ENCODE assay signal across 19 mouse cellular contexts in the genomic region with DNA sequence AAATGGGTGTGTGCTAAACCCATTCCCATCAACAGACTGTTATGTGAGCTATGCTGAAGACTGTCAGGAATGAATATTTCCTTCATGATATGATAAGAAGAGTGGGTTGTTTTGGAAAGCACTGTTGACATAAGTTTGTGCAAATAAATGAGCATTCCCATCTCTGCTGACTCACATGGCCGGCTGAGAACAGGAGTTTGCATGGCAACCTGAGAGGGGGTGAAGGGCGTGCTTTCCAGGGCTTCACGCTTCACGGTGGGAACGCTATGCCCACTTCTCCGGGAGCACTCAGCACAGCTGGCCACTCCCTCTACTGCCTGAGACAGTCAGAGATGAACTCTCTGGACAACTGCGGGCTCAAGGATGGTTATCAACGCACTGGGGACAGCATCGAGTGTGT.
DNase-seq lines count a peak whose midpoint lies in the region; ATAC-seq and TF ChIP-seq lines count a peak whose summit lies in the region.
"Had no signal": no experiment of that assay in that cellular context is flagged by ENCODE, and none has a peak within 500 bp of the region (broad histone marks: within the 10 kb centered on the region; RNA-seq: fewer than 3 reads in every experiment).

No protein-coding gene starts in this region.

- no peaks in the 10 kb centered on the region; the same call in 1 of the 2 replicates for H3K9me3 ChIP-seq in heart, embryonic 12.5 days (replicated peaks)
- H3K9me3 ChIP-seq in lung, postnatal 0 days (ENCODE audit: low read length), result no peaks in the 10 kb centered on the region
- H3K9me3 ChIP-seq: forebrain, embryonic 12.5 days; limb, embryonic 12.5 days; midbrain, embryonic 13.5 days; neural tube, embryonic 12.5 days had no signal

- POLR2A ChIA-PET in Patski (lab: Charles Lee), result no interaction called here

- in situ Hi-C loops in Patski (cut with MboI; ENCODE audit: low pct_unique_long_range_greater_than_20kb), result no loop called here

- H3K27me3 ChIP-seq in heart, embryonic 12.5 days (replicated peaks), result no peaks in the 10 kb centered on the region
- H3K27me3 ChIP-seq in Patski, result no peaks in the 10 kb centered on the region
- no peaks in the 10 kb centered on the region for H3K27me3 ChIP-seq in lung, postnatal 0 days (replicated peaks; ENCODE audit: insufficient read depth, low read length)
- H3K27me3 ChIP-seq: forebrain, embryonic 12.5 days; limb, embryonic 12.5 days; midbrain, embryonic 13.5 days; neural tube, embryonic 12.5 days had no signal

- TF ChIP-seq CTCF in Patski (IDR thresholded peaks at IDR 0.05), result no peak
- TF ChIP-seq CTCF in lung, postnatal 0 days (IDR thresholded peaks at IDR 0.05), result no peak
- no peak for TF ChIP-seq CTCF in gastrocnemius, adult 2 months (IDR thresholded peaks at IDR 0.05)

- ATAC-seq in heart, embryonic 12.5 days (ENCODE audit: insufficient number of reproducible peaks, low FRiP score), result 0 out of 2 replicates have a peak, but pooled peaks have one; percentile 33
- ATAC-seq in Patski, result peak; percentile 77
- ATAC-seq in lung, postnatal 0 days, result peak; percentile 88
- ATAC-seq: midbrain, embryonic 13.5 days had no signal

- peak; percentile 99 for TF ChIP-seq EP300 in lung, postnatal 0 days (IDR thresholded peaks at IDR 0.05)

- H3K9ac ChIP-seq in heart, embryonic 12.5 days, result no peak overlapping the region
- no peak overlapping the region for H3K9ac ChIP-seq in lung, postnatal 0 days (replicated peaks; ENCODE audit: low read depth)
- H3K9ac ChIP-seq: forebrain, embryonic 12.5 days; hindbrain, embryonic 14.5 days; limb, embryonic 12.5 days; liver, embryonic 14.5 days; midbrain, embryonic 13.5 days; neural tube, embryonic 12.5 days had no signal

- peaks cover 32% of the 10 kb centered on the region for H3K4me1 ChIP-seq in heart, embryonic 12.5 days (replicated peaks)
- H3K4me1 ChIP-seq in lung, postnatal 0 days (ENCODE audit: insufficient read depth, low read depth, low read length), result peaks cover 14% of the 10 kb centered on the region; the same call in 1 of the 2 replicates
- H3K4me1 ChIP-seq: midbrain, embryonic 13.5 days; neural tube, embryonic 12.5 days had no signal

- intact Hi-C loops in gastrocnemius, adult 2 months (cut with DNase I), result no loop called here

- no peak overlapping the region for H3K27ac ChIP-seq in heart, embryonic 12.5 days (ENCODE audit: poor library complexity, severe bottlenecking)
- H3K27ac ChIP-seq in lung, postnatal 0 days (ENCODE audit: low read length), result peak overlapping the region; percentile 66; the same call in 1 of the 2 replicates
- H3K27ac ChIP-seq in gastrocnemius, adult 2 months, result no peak overlapping the region
- H3K27ac ChIP-seq: forebrain, embryonic 12.5 days; hindbrain, embryonic 14.5 days; limb, embryonic 12.5 days; liver, embryonic 14.5 days; midbrain, embryonic 13.5 days; neural tube, embryonic 12.5 days had no signal

- 47% methylated on average over 9 of the region's 9 CpGs for WGBS in heart, embryonic 12.5 days
- 48% methylated on average over 9 of the region's 9 CpGs for WGBS in lung, postnatal 0 days

- no peaks in the 10 kb centered on the region for H3K36me3 ChIP-seq in heart, embryonic 12.5 days
- no peaks in the 10 kb centered on the region for H3K36me3 ChIP-seq in lung, postnatal 0 days (ENCODE audit: insufficient read depth, low read length)
- H3K36me3 ChIP-seq: forebrain, embryonic 12.5 days; limb, embryonic 12.5 days; midbrain, embryonic 13.5 days; neural tube, embryonic 12.5 days had no signal

- H3K4me3 ChIP-seq in heart, embryonic 12.5 days, result no peak overlapping the region
- no peak overlapping the region for H3K4me3 ChIP-seq in lung, postnatal 0 days (ENCODE audit: low read depth, low read length)
- H3K4me3 ChIP-seq in gastrocnemius, adult 2 months, result no peak overlapping the region
- H3K4me3 ChIP-seq: forebrain, embryonic 12.5 days; limb, embryonic 12.5 days; midbrain, embryonic 13.5 days; neural tube, embryonic 12.5 days had no signal

- H3K4me2 ChIP-seq in heart, embryonic 12.5 days, result no peak overlapping the region
- no peak overlapping the region; the same call in 1 of the 2 replicates for H3K4me2 ChIP-seq in lung, postnatal 0 days (replicated peaks; ENCODE audit: low read depth, low read length)
- H3K4me2 ChIP-seq: forebrain, embryonic 12.5 days; hindbrain, embryonic 14.5 days; limb, embryonic 12.5 days; midbrain, embryonic 13.5 days; neural tube, embryonic 12.5 days had no signal

- DNase-seq in heart, adult 8-10 months (ENCODE audit: low spot score), result no peak
- DNase-seq in kidney, postnatal 4 days, result peak; percentile 11 to 25
- DNase-seq in kidney, adult 18-20 months, result no peak
- DNase-seq in Patski (ENCODE audit: low read depth, low spot score), result no peak
- DNase-seq in lung, postnatal 0 days (ENCODE audit: low spot score), result peak; percentile 72
- DNase-seq in gastrocnemius, adult 2 months, result no peak
- DNase-seq in testis, postnatal 14 days (ENCODE audit: low spot score), result no peak
- DNase-seq: adrenal gland, adult 2 months; cerebellum, adult 8-10 months; heart, postnatal 14 days; kidney, postnatal 36 days; layer of hippocampus, adult 9-11 months had no signal

- CTCF ChIA-PET in Patski (lab: Charles Lee), result interaction anchor here (2.1 kb wide), 1 partner anchor 10 kb away, joined by 7 read pairs; no protein-coding TSS in a partner anchor

Comparison
In these comparisons a context has a peak if more than half of its experiments do, and no peak if none do; other contexts are left out.
1. DNase-seq: peak in kidney, postnatal 4 days (2 of 2) and lung, postnatal 0 days (single experiment); none in heart, adult 8-10 months (single experiment), kidney, adult 18-20 months (single experiment), Patski (single experiment), gastrocnemius, adult 2 months (single experiment) and testis, postnatal 14 days (single experiment).
2. ATAC-seq: peak in every context shown above with its lines; median percentile 88 in lung, postnatal 0 days; 77 in Patski; 33 in heart, embryonic 12.5 days.